Mouse (Mus musculus): ENCODE data around the gene Aff1. TPM values are rescaled to one million over a fixed set of nuclear protein-coding genes. Genes with fewer than 3 reads are reported as not detected.

The Aff1 gene
- polyA plus RNA-seq, 1 experiment: 19.2 TPM

- Histone ChIP-seq H3K4me1 (ENCODE audit: control insufficient read depth, insufficient read depth, low read length) (peaks cover 7% of the 10 kb centered on the region; the same call in 1 of the 2 replicates), H3K4me3 (replicated peaks; ENCODE audit: extremely low read depth, low read depth, low read length) (no peak overlapping the region)
- 83% methylated on average over 1 of the region's 1 CpGs for WGBS
- no peak for TF ChIP-seq POLR2A (IDR thresholded peaks at IDR 0.05; ENCODE audit: borderline replicate concordance, extremely low read depth, low read depth, low read length)
- no peak for TF ChIP-seq CTCF (IDR thresholded peaks at IDR 0.05; ENCODE audit: insufficient read depth, low read length)
- DNase-seq: no peak
Observed at GRCm38 (mm10) chr5:103740903-103741246, 48.7 kb downstream of the Aff1 start.

GRCm38 (mm10) chr5:103741443-103741842 is 49.3 kb downstream of the Aff1 start:
- 17% methylated on average over 1 of the region's 1 CpGs for WGBS
- DNase-seq: no peak
- TF ChIP-seq POLR2A (IDR thresholded peaks at IDR 0.05; ENCODE audit: borderline replicate concordance, extremely low read depth, low read depth, low read length): no peak
- no peak for TF ChIP-seq CTCF (IDR thresholded peaks at IDR 0.05; ENCODE audit: insufficient read depth, low read length)
- H3K4me3 ChIP-seq (replicated peaks; ENCODE audit: extremely low read depth, low read depth, low read length): no peak overlapping the region
- peaks cover 7% of the 10 kb centered on the region; the same call in 1 of the 2 replicates for H3K4me1 ChIP-seq (ENCODE audit: control insufficient read depth, insufficient read depth, low read length)

GRCm38 (mm10) chr5:103741992-103742391 is 49.8 kb downstream of the Aff1 start:
- no peak for TF ChIP-seq POLR2A (IDR thresholded peaks at IDR 0.05; ENCODE audit: borderline replicate concordance, extremely low read depth, low read depth, low read length)
- TF ChIP-seq CTCF (IDR thresholded peaks at IDR 0.05; ENCODE audit: insufficient read depth, low read length): no peak
- WGBS: 82% methylated on average over 2 of the region's 2 CpGs

GRCm38 (mm10) chr5:103744531-103744930 is 52.4 kb downstream of the Aff1 start:
- TF ChIP-seq CTCF (IDR thresholded peaks at IDR 0.05; ENCODE audit: insufficient read depth, low read length) (no peak), POLR2A (IDR thresholded peaks at IDR 0.05; ENCODE audit: borderline replicate concordance, extremely low read depth, low read depth, low read length) (no peak)
- Histone ChIP-seq H3K4me1 (ENCODE audit: control insufficient read depth, insufficient read depth, low read length) (peaks cover 7% of the 10 kb centered on the region), H3K4me3 (replicated peaks; ENCODE audit: extremely low read depth, low read depth, low read length) (no peak overlapping the region)
- 46% methylated on average over 6 of the region's 6 CpGs for WGBS
- DNase-seq: no peak

More at GRCm38 (mm10) chr5:103741992-103742391, 49.8 kb downstream of the Aff1 start:
- Histone ChIP-seq H3K4me3 (replicated peaks; ENCODE audit: extremely low read depth, low read depth, low read length) (no peak overlapping the region), H3K4me1 (ENCODE audit: control insufficient read depth, insufficient read depth, low read length) (peaks cover 7% of the 10 kb centered on the region; the same call in 1 of the 2 replicates)
- no peak for DNase-seq

GRCm38 (mm10) chr5:103745635-103746034 is 53.5 kb downstream of the Aff1 start:
- TF ChIP-seq CTCF (IDR thresholded peaks at IDR 0.05; ENCODE audit: insufficient read depth, low read length) (no peak), POLR2A (IDR thresholded peaks at IDR 0.05; ENCODE audit: borderline replicate concordance, extremely low read depth, low read depth, low read length) (no peak)
- Histone ChIP-seq H3K4me3 (replicated peaks; ENCODE audit: extremely low read depth, low read depth, low read length) (no peak overlapping the region), H3K4me1 (ENCODE audit: control insufficient read depth, insufficient read depth, low read length) (peaks cover 7% of the 10 kb centered on the region)
- DNase-seq: no peak
- 79% methylated on average over 1 of the region's 1 CpGs for WGBS

GRCm38 (mm10) chr5:103746561-103747085 is 54.4 kb downstream of the Aff1 start:
- DNase-seq: no peak
- 73% methylated on average over 3 of the region's 3 CpGs for WGBS
- TF ChIP-seq CTCF (IDR thresholded peaks at IDR 0.05; ENCODE audit: insufficient read depth, low read length) (no peak), POLR2A (IDR thresholded peaks at IDR 0.05; ENCODE audit: borderline replicate concordance, extremely low read depth, low read depth, low read length) (no peak)
- H3K4me3 ChIP-seq (replicated peaks; ENCODE audit: extremely low read depth, low read depth, low read length): no peak overlapping the region
- H3K4me1 ChIP-seq (ENCODE audit: control insufficient read depth, insufficient read depth, low read length): peaks cover 7% of the 10 kb centered on the region

- no peak overlapping the region for H3K4me3 ChIP-seq (replicated peaks; ENCODE audit: extremely low read depth, low read depth, low read length)
- TF ChIP-seq CTCF (IDR thresholded peaks at IDR 0.05; ENCODE audit: insufficient read depth, low read length) (no peak), POLR2A (IDR thresholded peaks at IDR 0.05; ENCODE audit: borderline replicate concordance, extremely low read depth, low read depth, low read length) (no peak)
- 59% methylated on average over 2 of the region's 2 CpGs for WGBS
- peaks cover 7% of the 10 kb centered on the region for H3K4me1 ChIP-seq (ENCODE audit: control insufficient read depth, insufficient read depth, low read length)
- no peak for DNase-seq
Observed at GRCm38 (mm10) chr5:103747098-103747497, 54.9 kb downstream of the Aff1 start.

GRCm38 (mm10) chr5:103748343-103748742 is 56.2 kb downstream of the Aff1 start:
- TF ChIP-seq POLR2A (IDR thresholded peaks at IDR 0.05; ENCODE audit: borderline replicate concordance, extremely low read depth, low read depth, low read length) (no peak), CTCF (IDR thresholded peaks at IDR 0.05; ENCODE audit: insufficient read depth, low read length) (no peak)
- no peak for DNase-seq
- H3K4me1 ChIP-seq (ENCODE audit: control insufficient read depth, insufficient read depth, low read length): peaks cover 14% of the 10 kb centered on the region
- H3K4me3 ChIP-seq (replicated peaks; ENCODE audit: extremely low read depth, low read depth, low read length): no peak overlapping the region

DNA sequence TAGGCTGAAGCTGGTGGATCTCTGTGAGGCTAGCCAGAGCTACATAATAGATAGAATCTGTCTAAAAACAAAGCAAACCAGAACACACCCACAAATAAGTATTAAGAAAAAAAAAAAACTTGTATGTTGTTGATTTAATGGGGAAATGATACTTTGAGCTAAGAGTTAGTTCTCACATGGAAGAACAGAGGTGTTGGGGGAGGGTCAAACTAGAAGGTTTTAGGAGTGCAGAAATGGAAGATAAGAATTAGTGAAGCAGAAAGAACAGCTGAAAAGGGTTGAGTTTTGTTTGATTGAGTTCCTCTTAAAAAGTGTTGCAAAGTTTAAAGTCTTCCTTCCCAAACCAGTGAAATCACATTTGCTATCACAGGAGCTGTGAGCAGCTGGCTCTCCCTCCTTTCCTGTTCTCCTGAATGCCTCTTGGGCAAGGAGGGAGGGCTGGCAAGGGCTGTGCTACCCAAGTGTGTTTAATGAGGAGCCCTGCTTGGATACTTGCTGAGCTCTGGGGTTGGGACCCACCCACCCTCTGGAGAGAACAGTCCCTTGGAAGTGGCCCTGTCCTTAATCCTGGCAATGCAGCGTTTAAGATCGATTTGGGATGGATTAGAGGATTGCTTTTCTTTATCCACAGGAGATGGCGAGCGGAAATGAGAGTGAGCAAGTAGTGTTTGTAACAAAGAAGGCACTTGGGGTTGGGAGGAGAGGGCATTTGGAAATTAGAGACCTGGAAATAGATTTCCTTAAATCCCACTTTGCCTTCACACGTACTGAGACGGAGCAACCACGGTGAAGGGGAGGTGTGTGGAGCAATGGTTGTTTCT is 57.5 kb downstream of the Aff1 start:
- TF ChIP-seq POLR2A (IDR thresholded peaks at IDR 0.05; ENCODE audit: borderline replicate concordance, extremely low read depth, low read depth, low read length): no peak
- TF ChIP-seq CTCF (IDR thresholded peaks at IDR 0.05; ENCODE audit: insufficient read depth, low read length): no peak
- 69% methylated on average over 7 of the region's 7 CpGs for WGBS
- Histone ChIP-seq H3K4me3 (replicated peaks; ENCODE audit: extremely low read depth, low read depth, low read length) (no peak overlapping the region), H3K4me1 (ENCODE audit: control insufficient read depth, insufficient read depth, low read length) (peaks cover 10% of the 10 kb centered on the region)
- no peak for DNase-seq

All from lung, adult 2 months (tissue).